Mouse (Mus musculus) ES-Bruce4 (cell line): ENCODE data around the gene Gpx7.

Experiments used
- CTCF ChIP-seq: IDR thresholded peaks from one replicate; pipeline ENCODE4 v1.8.1; 2011; ENCODE audit warnings: low read depth, low read length
- POLR2A ChIP-seq: IDR thresholded peaks from one replicate; pipeline ENCODE4 v1.8.1; 2011; ENCODE audit warnings: low read length; ENCODE audit not compliant: insufficient read depth

- TF ChIP-seq CTCF: no peak
- TF ChIP-seq POLR2A: no peak
Observed at GRCm38 (mm10) chr4:108350819-108351218, 55.9 kb downstream of the Gpx7 start.
